Mouse (Mus musculus) MEL (cell line): ENCODE results near the gene Rabgap1l.

Experiments used
- CTCF ChIP-seq, 3 experiments: IDR thresholded peaks in 2 of 3; conservative IDR thresholded peaks in 1 of 3; 2 replicates each; pipeline ENCODE4 v1.5.1; 2011 to 2012; ENCODE audit warnings: low read length in 3 of 3, low read depth in 2 of 3, mild to moderate bottlenecking in 2 of 3, improper control_type of control experiment in 1 of 3, inconsistent platforms in 1 of 3, mixed read lengths in 1 of 3, moderate library complexity in 1 of 3; ENCODE audit not compliant: control insufficient read depth in 1 of 3, insufficient read depth in 1 of 3, poor library complexity in 1 of 3, severe bottlenecking in 1 of 3
- ELF1 ChIP-seq: IDR thresholded peaks from 2 replicates; pipeline ENCODE4 v1.6.1; 2014; ENCODE audit warnings: low read depth, mild to moderate bottlenecking, inconsistent platforms, low read length, improper control_type of control experiment, moderate library complexity
- EP300 ChIP-seq, 2 experiments: IDR thresholded peaks; 2 replicates each; pipeline ENCODE4 v1.6.1; 2011; ENCODE audit warnings: improper control_type of control experiment in 2 of 2, low read length in 2 of 2, low read depth in 1 of 2, mild to moderate bottlenecking in 1 of 2
- ETS1 ChIP-seq: IDR thresholded peaks from 2 replicates; pipeline ENCODE4 v1.6.1; 2012; ENCODE audit warnings: low read depth, mild to moderate bottlenecking, inconsistent platforms, low read length, improper control_type of control experiment, moderate library complexity
- MAZ ChIP-seq: IDR thresholded peaks from 2 replicates; pipeline ENCODE4 v1.6.1; 2012; ENCODE audit warnings: low read depth, mild to moderate bottlenecking, inconsistent platforms, low read length, improper control_type of control experiment
- MEF2A ChIP-seq: IDR thresholded peaks from 2 replicates; pipeline ENCODE4 v1.6.1; 2014; ENCODE audit warnings: low read depth, mild to moderate bottlenecking, inconsistent platforms, low read length, improper control_type of control experiment; ENCODE audit not compliant: poor library complexity, insufficient replicate concordance, severe bottlenecking; ENCODE audit errors: extremely low read depth
- POLR2A ChIP-seq, 2 experiments: IDR thresholded peaks; 2 replicates each; pipeline ENCODE4 v1.6.1; 2011 to 2012; ENCODE audit warnings: low read length in 2 of 2, mild to moderate bottlenecking in 2 of 2, control low read depth in 1 of 2, improper control_type of control experiment in 1 of 2, low read depth in 1 of 2, moderate library complexity in 1 of 2; ENCODE audit not compliant: control insufficient read depth in 1 of 2, insufficient read depth in 1 of 2, poor library complexity in 1 of 2
- TAL1 ChIP-seq: IDR thresholded peaks from 2 replicates; pipeline ENCODE4 v1.6.1; 2012; ENCODE audit warnings: mild to moderate bottlenecking, inconsistent platforms, low read length, moderate library complexity, mixed read lengths
- TCF12 ChIP-seq: IDR thresholded peaks from 2 replicates; pipeline ENCODE4 v1.6.1; 2014; ENCODE audit warnings: low read depth, mild to moderate bottlenecking, inconsistent platforms, low read length, improper control_type of control experiment, moderate library complexity
- UBTF ChIP-seq: IDR thresholded peaks from 2 replicates; pipeline ENCODE4 v1.6.1; 2012; ENCODE audit warnings: low read depth, mild to moderate bottlenecking, inconsistent platforms, low read length, improper control_type of control experiment, moderate library complexity, borderline replicate concordance; ENCODE audit not compliant: insufficient read depth
- USF2 ChIP-seq, 2 experiments: IDR thresholded peaks; 2 replicates each; pipeline ENCODE4 v1.6.1; 2011 to 2012; ENCODE audit warnings: improper control_type of control experiment in 2 of 2, low read length in 2 of 2, borderline replicate concordance in 1 of 2, inconsistent platforms in 1 of 2, low read depth in 1 of 2, mild to moderate bottlenecking in 1 of 2; ENCODE audit not compliant: insufficient read depth in 1 of 2
- ZC3H11A ChIP-seq: IDR thresholded peaks from 2 replicates; pipeline ENCODE4 v1.6.1; 2012; ENCODE audit warnings: low read depth, mild to moderate bottlenecking, inconsistent platforms, low read length, improper control_type of control experiment
- ZKSCAN1 ChIP-seq: IDR thresholded peaks from 2 replicates; pipeline ENCODE4 v1.6.1; 2012; ENCODE audit warnings: low read depth, mild to moderate bottlenecking, inconsistent platforms, low read length, improper control_type of control experiment, moderate library complexity
- ZMIZ1 ChIP-seq: IDR thresholded peaks from 2 replicates; pipeline ENCODE4 v1.6.1; 2012; ENCODE audit warnings: low read depth, mild to moderate bottlenecking, inconsistent platforms, low read length, improper control_type of control experiment, moderate library complexity

DNA sequence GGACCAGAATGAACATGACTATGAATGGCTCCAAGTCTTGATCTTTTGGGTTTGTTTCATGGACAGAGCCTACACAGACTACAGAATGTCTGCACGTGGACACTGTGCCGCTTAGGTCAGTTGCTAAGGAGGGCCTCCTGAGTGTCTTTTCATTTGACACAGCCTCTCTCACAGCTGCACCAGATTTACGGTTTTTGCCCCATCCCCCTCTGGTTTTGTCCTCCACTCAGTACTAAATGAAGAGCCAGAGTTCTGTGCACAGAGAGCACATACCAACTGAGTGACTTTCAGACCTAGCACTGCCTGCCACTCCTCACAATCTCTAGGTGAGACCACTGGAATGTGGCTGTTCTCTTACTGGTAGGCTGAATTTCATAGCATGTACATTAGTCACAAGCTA is 272.3 kb downstream of the Rabgap1l start:
- no peak for TF ChIP-seq ETS1
- TF ChIP-seq USF2 (IDR thresholded peaks at IDR 0.05; ENCODE audit: borderline replicate concordance in 1 of 2, insufficient read depth in 1 of 2, low read depth in 1 of 2, low read length in 2 of 2): no peak
- no peak for TF ChIP-seq EP300 (IDR thresholded peaks at IDR 0.05; ENCODE audit: low read depth in 1 of 2, low read length in 2 of 2)
- no peak for TF ChIP-seq ELF1
- no peak for TF ChIP-seq POLR2A (IDR thresholded peaks at IDR 0.05; ENCODE audit: control insufficient read depth in 1 of 2, insufficient read depth in 1 of 2, low read depth in 1 of 2, low read length in 2 of 2, poor library complexity in 1 of 2)
- TF ChIP-seq MEF2A: no peak
- no peak for TF ChIP-seq CTCF (IDR thresholded peaks at IDR 0.05 in 2 of 3, conservative IDR thresholded peaks at IDR 0.05 in 1 of 3; ENCODE audit: control insufficient read depth in 1 of 3, insufficient read depth in 1 of 3, low read depth in 2 of 3, low read length in 3 of 3, poor library complexity in 1 of 3, severe bottlenecking in 1 of 3)
- no peak for TF ChIP-seq ZC3H11A
- no peak for TF ChIP-seq UBTF
- no peak for TF ChIP-seq TCF12
- TF ChIP-seq MAZ: no peak
- TF ChIP-seq ZKSCAN1: no peak
- no peak for TF ChIP-seq ZMIZ1
- TF ChIP-seq TAL1: no peak
